ENCODE assay signal across 11 mouse cellular contexts in the genomic region with DNA sequence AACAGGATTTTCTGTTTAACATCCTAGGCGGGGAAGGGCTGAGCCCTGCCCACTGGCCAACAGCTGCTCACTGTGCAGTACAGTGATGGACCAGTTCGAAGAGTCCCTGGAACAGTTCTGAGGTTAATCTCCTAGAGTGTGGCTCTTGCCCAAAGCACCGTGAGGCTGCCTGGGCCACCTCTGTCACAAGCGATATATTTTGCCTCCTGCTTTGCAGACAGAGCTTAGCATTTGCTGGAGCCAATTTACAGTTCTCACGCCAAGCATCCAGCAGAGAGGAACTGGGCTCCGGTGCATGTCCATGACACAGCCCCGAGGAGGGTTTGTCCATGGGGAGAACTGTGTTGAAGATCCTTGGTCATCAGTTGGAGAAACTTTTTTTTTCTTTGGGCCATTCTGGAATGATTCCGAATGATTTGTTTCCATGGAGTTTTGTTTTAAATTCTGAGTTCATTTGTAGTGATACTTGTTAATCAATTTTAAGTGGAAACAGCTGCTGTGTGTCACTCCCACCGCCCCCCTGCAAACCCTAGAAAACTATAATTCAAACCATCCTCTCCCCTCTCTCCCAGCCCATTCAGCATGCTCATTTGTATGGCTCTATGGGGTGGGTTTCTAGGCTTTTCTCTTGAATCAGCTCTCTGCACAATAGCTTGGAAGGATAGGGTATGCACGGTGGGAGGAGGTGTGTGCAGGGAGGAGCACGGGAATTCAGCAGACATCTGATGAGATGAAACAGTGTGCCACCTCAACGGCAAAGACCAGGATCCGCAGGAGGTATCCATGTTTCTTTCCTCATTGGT.
DNase-seq lines count a peak whose midpoint lies in the region; ATAC-seq and TF ChIP-seq lines count a peak whose summit lies in the region.
"Had no signal": no experiment of that assay in that cellular context is flagged by ENCODE, and none has a peak within 500 bp of the region (broad histone marks: within the 10 kb centered on the region; RNA-seq: fewer than 3 reads in every experiment).

No protein-coding gene starts in this region.

- ATAC-seq in embryonic facial prominence, embryonic 14.5 days (ENCODE audit: low read depth), result peak; percentile 69; the same call in 1 of the 2 replicates
- 0 out of 2 replicates have a peak, but pooled peaks have one; percentile 21 for ATAC-seq in hindbrain, embryonic 14.5 days (ENCODE audit: low FRiP score)
- peak; percentile 67 for ATAC-seq in neural tube, embryonic 12.5 days (ENCODE audit: low FRiP score, low read depth)
- ATAC-seq: activated CD4-positive, CD25-positive, alpha-beta regulatory T cell, adult 4 months had no signal

- intact Hi-C loops in left cerebral cortex, postnatal 4 days (cut with DNase I), result no loop called here
- intact Hi-C loops in left cerebral cortex, postnatal 36 days (cut with DNase I), result no loop called here

- H3K4me2 ChIP-seq in embryonic facial prominence, embryonic 14.5 days (ENCODE audit: low read depth, low read length), result peak overlapping the region; percentile 16; the same call in 1 of the 2 replicates
- H3K4me2 ChIP-seq in hindbrain, embryonic 14.5 days (replicated peaks), result no peak overlapping the region
- H3K4me2 ChIP-seq in neural tube, embryonic 12.5 days (replicated peaks), result no peak overlapping the region
- H3K4me2 ChIP-seq: heart, embryonic 15.5 days; liver, embryonic 13.5 days had no signal

- DNase-seq in left cerebral cortex, postnatal 4 days, result peak; percentile 52
- DNase-seq in left cerebral cortex, postnatal 36 days (ENCODE audit: low spot score in 2 of 2), result no peak
- peak; percentile 86 for DNase-seq in embryonic facial prominence, embryonic 14.5 days (ENCODE audit: low spot score)
- DNase-seq in hindbrain, embryonic 14.5 days (ENCODE audit: low spot score), result no peak
- DNase-seq in kidney, adult 11 months, result no peak
- no peak for DNase-seq in layer of hippocampus, adult 2 months (ENCODE audit: low spot score in 2 of 2)
- DNase-seq: liver, embryonic 13.5 days; right cerebral cortex, postnatal 4 days had no signal

- H3K9ac ChIP-seq in embryonic facial prominence, embryonic 14.5 days (ENCODE audit: low read depth, low read length), result no peak overlapping the region
- H3K9ac ChIP-seq in hindbrain, embryonic 14.5 days, result no peak overlapping the region
- no peak overlapping the region for H3K9ac ChIP-seq in neural tube, embryonic 12.5 days
- H3K9ac ChIP-seq: heart, embryonic 15.5 days; liver, embryonic 13.5 days had no signal

- H3K4me1 ChIP-seq in embryonic facial prominence, embryonic 14.5 days (ENCODE audit: control insufficient read depth, insufficient read depth, low read length), result peaks cover 38% of the 10 kb centered on the region
- no peaks in the 10 kb centered on the region for H3K4me1 ChIP-seq in hindbrain, embryonic 14.5 days (replicated peaks; ENCODE audit: control insufficient read depth, insufficient read depth, low read length)
- H3K4me1 ChIP-seq in neural tube, embryonic 12.5 days, result peaks cover 10% of the 10 kb centered on the region

- no peak for TF ChIP-seq CTCF in layer of hippocampus, adult 2 months (conservative IDR thresholded peaks at IDR 0.05)

- 28% methylated on average over 13 of the region's 13 CpGs for WGBS in embryonic facial prominence, embryonic 14.5 days
- 55% methylated on average over 13 of the region's 13 CpGs for WGBS in hindbrain, embryonic 14.5 days
- WGBS in neural tube, embryonic 12.5 days, result 59% methylated on average over 13 of the region's 13 CpGs

- H3K9me3 ChIP-seq in embryonic facial prominence, embryonic 14.5 days (ENCODE audit: control insufficient read depth, low read length), result no peaks in the 10 kb centered on the region
- H3K9me3 ChIP-seq in hindbrain, embryonic 14.5 days (ENCODE audit: control insufficient read depth, low read length), result no peaks in the 10 kb centered on the region
- no peaks in the 10 kb centered on the region for H3K9me3 ChIP-seq in neural tube, embryonic 12.5 days
- H3K9me3 ChIP-seq: heart, embryonic 15.5 days; liver, embryonic 13.5 days had no signal

- peak overlapping the region; percentile 70 for H3K27ac ChIP-seq in embryonic facial prominence, embryonic 14.5 days (replicated peaks; ENCODE audit: low read depth, low read length)
- H3K27ac ChIP-seq in hindbrain, embryonic 14.5 days, result no peak overlapping the region
- no peak overlapping the region for H3K27ac ChIP-seq in neural tube, embryonic 12.5 days
- no peak overlapping the region for H3K27ac ChIP-seq in layer of hippocampus, adult 2 months
- H3K27ac ChIP-seq: heart, embryonic 15.5 days; liver, embryonic 13.5 days had no signal

- no peaks in the 10 kb centered on the region for H3K27me3 ChIP-seq in embryonic facial prominence, embryonic 14.5 days (replicated peaks; ENCODE audit: control insufficient read depth, insufficient read depth, low read length)
- no peaks in the 10 kb centered on the region for H3K27me3 ChIP-seq in hindbrain, embryonic 14.5 days (ENCODE audit: control insufficient read depth, insufficient read depth, low read length)
- H3K27me3 ChIP-seq in neural tube, embryonic 12.5 days (replicated peaks), result no peaks in the 10 kb centered on the region
- H3K27me3 ChIP-seq: heart, embryonic 15.5 days; liver, embryonic 13.5 days had no signal

- no peak overlapping the region for H3K4me3 ChIP-seq in embryonic facial prominence, embryonic 14.5 days (ENCODE audit: low read depth, low read length)
- no peak overlapping the region for H3K4me3 ChIP-seq in hindbrain, embryonic 14.5 days (replicated peaks; ENCODE audit: low read length)
- no peak overlapping the region for H3K4me3 ChIP-seq in neural tube, embryonic 12.5 days
- no peak overlapping the region for H3K4me3 ChIP-seq in layer of hippocampus, adult 2 months
- H3K4me3 ChIP-seq: heart, embryonic 15.5 days; liver, embryonic 13.5 days had no signal

- no peaks in the 10 kb centered on the region for H3K36me3 ChIP-seq in embryonic facial prominence, embryonic 14.5 days (ENCODE audit: control insufficient read depth, insufficient read depth, low read length)
- H3K36me3 ChIP-seq in hindbrain, embryonic 14.5 days (replicated peaks; ENCODE audit: control insufficient read depth, insufficient read depth), result no peaks in the 10 kb centered on the region
- no peaks in the 10 kb centered on the region for H3K36me3 ChIP-seq in neural tube, embryonic 12.5 days
- H3K36me3 ChIP-seq: heart, embryonic 15.5 days; liver, embryonic 13.5 days had no signal

Comparison
In these comparisons a context has a peak if more than half of its experiments do, and no peak if none do; other contexts are left out.
1. DNase-seq: peak in left cerebral cortex, postnatal 4 days (single experiment) and embryonic facial prominence, embryonic 14.5 days (single experiment); none in left cerebral cortex, postnatal 36 days (0 of 2), hindbrain, embryonic 14.5 days (single experiment), kidney, adult 11 months (single experiment) and layer of hippocampus, adult 2 months (0 of 2).
2. Peak in every context shown above with its lines, with median percentiles within 50 percentile points of each other: ATAC-seq.